Mouse (Mus musculus): ENCODE measurements around the gene Vmn1r5. TPM values are rescaled to one million over a fixed set of nuclear protein-coding genes. Genes with fewer than 3 reads are reported as not detected.
"Not testable (repeated sequence)": the region's sequence is repeated elsewhere in the genome, so short reads cannot be mapped to it uniquely, and the experiment has no call there.

The Vmn1r5 gene
- not detected in 2 replicates for polyA plus RNA-seq (2012; ENCODE audit: insufficient read depth, low replicate concordance)

DNA sequence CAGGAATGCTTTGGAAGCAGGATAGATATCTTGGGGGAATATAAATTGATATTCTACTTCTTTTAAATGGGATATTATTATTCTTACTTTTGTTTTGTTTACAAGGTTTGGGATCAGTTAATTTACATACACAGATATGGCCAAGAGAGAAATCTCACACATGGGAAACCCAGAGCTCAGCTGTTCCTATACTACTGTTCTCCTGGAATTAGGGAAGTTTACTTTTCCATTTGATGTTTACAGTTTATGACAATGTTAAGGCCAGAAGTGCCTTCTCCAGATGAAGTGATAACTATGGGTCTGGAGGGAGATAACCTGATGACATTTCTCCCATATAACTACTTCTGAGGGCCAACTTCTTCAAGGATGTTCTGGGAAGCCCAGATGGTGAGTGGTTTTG, at the start of gene Vmn1r5:
Gene Vmn1r5, plus strand, starts transcription at position 301 of the 400 bp plus-strand sequence.
- Histone ChIP-seq H3K4me1 (no peaks in the 10 kb centered on the region), H3K9me3 (0 out of 2 replicates have a peak, but pooled peaks cover 5% of the 10 kb centered on the region), H3K27me3 (replicated peaks) (no peaks in the 10 kb centered on the region), H3K4me3 (replicated peaks) (no peak within 1 kb of the TSS), H3K36me3 (replicated peaks; ENCODE audit: low read length) (no peaks in the 10 kb centered on the region)
- no peak for TF ChIP-seq FLI1 (IDR thresholded peaks at IDR 0.05; ENCODE audit: low read length)
- no peak for TF ChIP-seq GATA1 (IDR thresholded peaks at IDR 0.05; ENCODE audit: borderline replicate concordance, low read length)

DNA sequence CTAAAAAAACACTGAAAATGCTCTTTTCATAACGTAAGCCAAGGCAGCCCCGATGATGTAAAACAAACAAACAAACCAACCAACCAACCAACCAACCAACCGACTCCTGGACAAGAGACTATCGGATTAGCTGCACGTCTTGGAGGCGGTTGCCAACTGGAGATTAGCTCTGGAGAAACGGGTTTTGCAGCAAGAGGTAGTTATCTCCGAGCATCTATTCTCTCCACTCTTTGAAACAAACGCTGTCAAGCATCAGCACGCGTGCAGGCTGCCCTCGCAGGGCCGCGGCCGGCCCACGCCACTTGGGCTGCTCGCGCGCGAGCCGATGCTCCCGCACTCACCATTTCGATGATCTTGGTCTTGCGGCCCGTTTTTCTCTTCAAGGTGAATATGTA, 46.7 kb upstream of the Vmn1r5 start:
- no peak for TF ChIP-seq FLI1 (IDR thresholded peaks at IDR 0.05; ENCODE audit: low read length)
- TF ChIP-seq GATA1 (IDR thresholded peaks at IDR 0.05; ENCODE audit: borderline replicate concordance, low read length), result no peak
- peaks cover 2% of the 10 kb centered on the region; the same call in 1 of the 2 replicates for H3K9me3 ChIP-seq
- peaks cover 21% of the 10 kb centered on the region for H3K36me3 ChIP-seq (replicated peaks; ENCODE audit: low read length)
- H3K27me3 ChIP-seq (replicated peaks), result no peaks in the 10 kb centered on the region
- peak overlapping the region; percentile 97 for H3K4me3 ChIP-seq (replicated peaks)
- peaks cover 32% of the 10 kb centered on the region for H3K4me1 ChIP-seq

DNA sequence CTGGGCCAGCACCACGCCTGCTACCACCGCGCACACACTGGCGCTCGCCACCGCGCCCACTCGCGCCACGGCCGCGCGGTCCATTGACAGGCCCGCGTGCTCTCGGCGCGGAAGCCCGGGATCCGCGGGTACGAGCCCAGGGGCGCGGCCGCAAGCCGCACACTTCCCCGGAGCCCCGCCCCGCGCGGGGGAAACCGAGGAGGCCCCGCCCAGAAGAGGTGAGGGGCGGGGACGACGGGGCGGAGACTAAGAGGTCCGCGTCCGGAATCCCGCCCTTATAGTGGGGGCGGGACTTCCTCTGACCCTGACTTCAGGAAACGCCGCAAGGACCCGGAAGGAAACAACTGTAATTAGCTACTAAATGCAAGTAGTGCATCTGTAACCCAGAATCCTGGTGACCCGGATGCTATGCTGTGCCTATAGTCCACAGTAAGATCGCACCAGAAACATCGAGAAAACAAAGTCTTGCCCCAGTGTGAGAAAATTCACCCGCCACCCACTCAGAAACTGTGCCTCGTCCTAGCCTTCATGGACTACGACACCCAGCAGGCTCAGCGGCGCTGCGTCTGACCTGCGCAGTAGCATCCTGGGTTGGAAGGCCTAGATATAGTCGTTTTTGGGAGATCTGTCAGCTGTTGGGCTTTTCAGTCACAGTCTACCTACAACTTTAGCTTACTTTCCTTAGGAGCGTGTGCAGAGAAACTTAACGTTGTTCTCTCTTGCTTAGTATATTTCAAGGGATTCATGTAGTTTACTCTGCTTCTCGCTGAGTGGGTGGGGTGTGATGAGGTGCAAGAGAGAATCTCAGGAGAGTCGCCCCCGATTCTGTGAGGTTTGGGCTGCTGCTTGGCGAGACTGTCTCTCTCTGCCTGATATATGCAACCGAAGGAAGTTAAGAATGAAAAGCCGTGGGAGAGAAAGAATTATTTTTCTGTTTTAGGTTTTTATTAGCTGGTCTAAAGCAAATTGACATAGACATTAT, 46.1 kb upstream of the Vmn1r5 start, which contains the start of the genes Nt5c3 and Vmn1r4:
Gene Nt5c3, minus strand, starts transcription at position 207 of the 982 bp plus-strand sequence.
Gene Vmn1r4, plus strand, starts transcription at position 290 of the 982 bp plus-strand sequence.
- TF ChIP-seq GATA1 (IDR thresholded peaks at IDR 0.05; ENCODE audit: borderline replicate concordance, low read length) (no peak), FLI1 (IDR thresholded peaks at IDR 0.05; ENCODE audit: low read length) (peak; percentile 81)
- peak within 1 kb of the TSS; percentile 97 for H3K4me3 ChIP-seq (replicated peaks)
- peaks cover 15% of the 10 kb centered on the region for H3K36me3 ChIP-seq (replicated peaks; ENCODE audit: low read length)
- H3K27me3 ChIP-seq (replicated peaks), result no peaks in the 10 kb centered on the region
- peaks cover 25% of the 10 kb centered on the region for H3K4me1 ChIP-seq
- H3K9me3 ChIP-seq, result peaks cover 2% of the 10 kb centered on the region; the same call in 1 of the 2 replicates

DNA sequence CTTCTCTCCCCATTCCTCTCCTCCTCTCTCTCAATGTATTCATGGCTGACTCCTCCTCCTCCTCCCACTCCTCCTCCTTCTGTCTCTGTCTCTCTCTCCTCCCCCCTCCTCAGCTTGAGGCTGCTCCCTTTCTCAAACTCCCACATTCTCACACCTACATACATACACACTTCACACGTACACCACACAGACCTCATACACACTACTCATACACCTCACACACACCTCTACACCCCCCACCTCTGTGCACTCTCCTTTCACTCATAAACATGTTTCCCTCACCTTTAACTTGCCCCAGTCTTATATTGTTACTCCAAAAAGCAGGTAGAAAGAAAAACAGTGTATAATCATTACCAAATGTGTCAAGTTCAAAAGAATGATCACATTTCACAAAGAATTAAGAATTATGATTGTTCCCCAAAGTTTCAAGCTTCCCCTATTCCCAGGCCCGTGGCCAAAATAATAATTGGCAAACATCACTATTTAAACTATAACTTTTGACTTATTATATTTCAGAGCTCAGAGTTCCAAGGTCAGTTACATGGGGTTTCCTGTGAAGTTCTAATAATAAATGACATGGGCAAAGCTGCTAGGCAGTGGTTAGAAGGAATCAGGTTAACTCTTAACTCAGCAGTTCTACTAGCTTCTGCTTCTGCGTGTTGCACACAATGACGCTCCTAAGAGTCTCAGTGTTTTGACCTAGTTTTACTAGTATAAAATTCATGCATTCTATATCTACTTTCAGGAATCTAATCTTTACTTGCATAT, 38.2 kb upstream of the Vmn1r5 start:
- Histone ChIP-seq H3K9me3 (no peaks in the 10 kb centered on the region), H3K4me1 (peaks cover 35% of the 10 kb centered on the region), H3K27me3 (replicated peaks) (peaks cover 2% of the 10 kb centered on the region), H3K36me3 (replicated peaks; ENCODE audit: low read length) (no peaks in the 10 kb centered on the region), H3K4me3 (replicated peaks) (peak overlapping the region; percentile 42)
- TF ChIP-seq FLI1 (IDR thresholded peaks at IDR 0.05; ENCODE audit: low read length) (no peak), GATA1 (IDR thresholded peaks at IDR 0.05; ENCODE audit: borderline replicate concordance, low read length) (no peak)

DNA sequence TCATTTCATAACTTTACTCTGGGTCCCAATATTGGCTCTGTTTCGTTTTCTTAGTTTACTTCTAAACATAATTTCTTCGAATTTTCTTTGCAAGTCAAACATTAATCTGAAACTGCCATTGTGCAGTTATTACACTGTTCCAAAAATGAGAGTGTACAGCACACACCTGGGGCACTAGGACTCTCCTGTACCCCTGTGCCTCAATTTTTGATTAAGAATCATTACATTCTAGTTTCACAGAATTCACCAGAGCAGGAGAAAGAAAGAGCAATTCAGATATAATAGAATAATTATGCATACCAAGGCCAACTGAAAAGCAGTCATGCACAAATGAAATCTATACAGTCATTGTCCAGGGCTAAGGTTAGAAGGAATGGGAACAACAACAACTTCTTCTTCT, 37.6 kb upstream of the Vmn1r5 start:
- Histone ChIP-seq H3K4me3 (replicated peaks) (no peak overlapping the region), H3K4me1 (peaks cover 35% of the 10 kb centered on the region), H3K36me3 (replicated peaks; ENCODE audit: low read length) (no peaks in the 10 kb centered on the region), H3K27me3 (replicated peaks) (peaks cover 2% of the 10 kb centered on the region), H3K9me3 (no peaks in the 10 kb centered on the region)
- no peak for TF ChIP-seq FLI1 (IDR thresholded peaks at IDR 0.05; ENCODE audit: low read length)

DNA sequence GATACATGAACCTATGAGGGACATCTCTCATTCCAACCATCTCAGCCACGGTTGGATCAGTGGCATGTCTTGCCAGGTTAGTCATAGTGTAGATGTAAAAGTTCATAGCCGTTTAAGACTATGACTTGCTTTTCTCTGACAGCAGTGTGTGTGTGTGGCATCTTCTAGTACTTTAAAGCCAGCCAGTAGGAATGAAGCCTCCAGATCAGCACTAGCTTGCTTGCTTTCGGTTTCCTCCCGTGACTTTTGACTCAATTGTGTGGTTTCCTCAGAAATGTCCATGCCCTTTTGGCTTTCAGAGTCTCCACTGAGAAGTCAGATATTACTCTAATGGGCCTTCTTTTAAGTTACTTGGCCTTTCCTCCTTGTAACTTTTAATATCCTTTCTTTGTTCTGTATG, 35.7 kb upstream of the Vmn1r5 start:
- peak overlapping the region; percentile 15 for H3K4me3 ChIP-seq (replicated peaks)
- peaks cover 35% of the 10 kb centered on the region for H3K4me1 ChIP-seq
- no peak for TF ChIP-seq FLI1 (IDR thresholded peaks at IDR 0.05; ENCODE audit: low read length)
- H3K27me3 ChIP-seq (replicated peaks), result peaks cover 2% of the 10 kb centered on the region
- H3K36me3 ChIP-seq (replicated peaks; ENCODE audit: low read length), result no peaks in the 10 kb centered on the region
- no peaks in the 10 kb centered on the region for H3K9me3 ChIP-seq

DNA sequence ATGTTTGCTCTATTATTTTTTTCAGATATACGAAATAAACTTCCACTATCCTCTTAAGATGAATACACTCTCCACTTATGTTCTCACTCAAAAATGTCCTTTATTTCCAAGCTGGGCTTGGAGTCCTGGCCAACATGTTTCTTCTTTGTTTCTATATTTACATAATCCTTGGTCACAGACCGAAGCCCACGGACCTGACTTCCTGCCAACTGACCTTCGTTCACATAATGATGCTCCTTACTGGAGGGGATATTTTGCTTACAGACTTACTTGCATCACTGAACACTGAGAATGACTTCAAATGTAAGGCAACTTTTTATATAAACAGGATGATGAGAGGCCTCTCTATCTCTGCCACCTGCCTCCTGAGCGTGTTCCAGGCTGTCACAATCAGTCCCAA, 13.6 kb upstream of the Vmn1r5 start:
- Histone ChIP-seq H3K4me1 (no peaks in the 10 kb centered on the region), H3K36me3 (replicated peaks; ENCODE audit: low read length) (no peaks in the 10 kb centered on the region), H3K9me3 (no peaks in the 10 kb centered on the region), H3K4me3 (replicated peaks) (no peak overlapping the region), H3K27me3 (replicated peaks) (no peaks in the 10 kb centered on the region)
- no peak for TF ChIP-seq GATA1 (IDR thresholded peaks at IDR 0.05; ENCODE audit: borderline replicate concordance, low read length)
- TF ChIP-seq FLI1 (IDR thresholded peaks at IDR 0.05; ENCODE audit: low read length), result no peak

DNA sequence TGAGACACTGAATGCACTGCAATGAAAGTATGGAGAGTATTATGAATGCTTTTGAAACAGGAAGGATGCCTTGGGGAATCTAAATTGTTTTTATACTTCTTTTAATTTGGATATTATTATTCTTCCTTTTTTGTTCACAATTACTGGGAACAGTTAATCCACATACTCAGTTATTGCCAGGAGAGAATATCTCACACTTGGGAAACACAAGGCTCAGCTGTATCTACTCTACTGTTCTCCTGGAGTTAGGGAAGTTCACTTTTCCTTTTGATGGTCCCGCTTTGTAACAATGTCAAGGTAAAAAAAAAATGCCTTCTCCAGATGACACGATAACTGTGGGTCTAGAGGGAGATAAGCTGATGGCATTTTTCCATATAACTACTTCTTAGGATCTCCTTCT, 26.9 kb downstream of the Vmn1r5 start, which contains the start of gene Vmn1r6:
Gene Vmn1r6, plus strand, starts transcription at position 301 of the 400 bp plus-strand sequence.
- no peak within 1 kb of the TSS for H3K4me3 ChIP-seq (replicated peaks)
- H3K36me3 ChIP-seq (replicated peaks; ENCODE audit: low read length), result no peaks in the 10 kb centered on the region
- no peak for TF ChIP-seq FLI1 (IDR thresholded peaks at IDR 0.05; ENCODE audit: low read length)
- no peak for TF ChIP-seq GATA1 (IDR thresholded peaks at IDR 0.05; ENCODE audit: borderline replicate concordance, low read length)
- peaks cover 4% of the 10 kb centered on the region for H3K9me3 ChIP-seq
- no peaks in the 10 kb centered on the region for H3K27me3 ChIP-seq (replicated peaks)
- H3K4me1 ChIP-seq, result no peaks in the 10 kb centered on the region

DNA sequence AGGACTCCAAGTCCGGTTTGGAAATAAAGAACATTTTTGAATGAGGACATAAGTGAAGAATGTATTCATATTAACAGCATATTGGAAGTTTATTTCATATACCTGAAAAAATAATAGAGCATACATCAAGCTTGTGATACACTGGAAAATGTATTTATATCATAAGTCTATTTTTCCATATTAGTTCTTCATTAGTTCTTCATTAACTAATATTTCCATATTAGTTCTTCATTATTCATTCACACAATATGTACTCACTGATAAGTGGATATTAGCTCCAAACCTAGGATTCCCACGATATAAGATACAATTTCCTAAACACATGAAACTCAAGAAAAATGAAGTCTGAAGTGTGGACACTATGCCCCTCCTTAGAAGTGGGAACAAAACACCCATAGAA, 55.2 kb downstream of the Vmn1r5 start, which contains the start of gene Vmn1r7:
Gene Vmn1r7, minus strand, starts transcription at position 101 of the 400 bp plus-strand sequence.
- not testable (repeated sequence) for H3K4me1 ChIP-seq; H3K27me3 ChIP-seq (replicated peaks); H3K9me3 ChIP-seq; H3K36me3 ChIP-seq (replicated peaks; ENCODE audit: low read length); H3K4me3 ChIP-seq (replicated peaks)
